Mouse (Mus musculus) activated CD4-positive, CD25-positive, alpha-beta regulatory T cell, adult 4 months (primary cell): ENCODE results near the gene Nploc4. TPM values are rescaled to one million over a fixed set of nuclear protein-coding genes. Genes with fewer than 3 reads are reported as not detected.

ENCODE experiments used
- polyA plus RNA-seq, 2 experiments: library from polyadenylated mRNA; unstranded; fragments of 100-300 nt; shearing (Covaris generic); gene quantifications; one replicate each; pipeline ENCODE4 v1.2.1; 2017

Nploc4 gene
- polyA plus RNA-seq, 2 experiments from 2014 or later, result 9.1 to 9.7 TPM

Other genes starting within 250 kb of the Nploc4 start
- not detected for gene Bahcc1, start 204.8 kb downstream of the Nploc4 start, polyA plus RNA-seq
- gene Actg1, start 89.2 kb downstream of the Nploc4 start, polyA plus RNA-seq, result 1,000 to 10,000 TPM; 2,904 to 3,852 TPM
- gene Fscn2, start 76.2 kb downstream of the Nploc4 start, polyA plus RNA-seq, result 1 to 10 TPM in 1 of 2 experiments, under 1 TPM in 1; 0.47 to 1.1 TPM
- gene Faap100, start 58.9 kb downstream of the Nploc4 start, polyA plus RNA-seq, result 10 to 100 TPM; 12.2 to 18.7 TPM
- gene Tspan10, start 4.9 kb upstream of the Nploc4 start, polyA plus RNA-seq, result not detected
- under 1 TPM in 1 of 2 experiments, not detected in 1; 0.38 TPM for gene Pde6g, start 15.8 kb upstream of the Nploc4 start, polyA plus RNA-seq
- 1 to 10 TPM; 7.5 to 8.5 TPM for gene Oxld1, start 20.4 kb upstream of the Nploc4 start, polyA plus RNA-seq
- gene Ccdc137, start 20.4 kb upstream of the Nploc4 start, polyA plus RNA-seq, result 10 to 100 TPM; 15.6 to 22.7 TPM
- gene Arl16, start 29.9 kb upstream of the Nploc4 start, polyA plus RNA-seq, result 10 to 100 TPM; 24.4 to 30.8 TPM
- 10 to 100 TPM; 73.5 to 74.7 TPM for gene Mrpl12, start 46.9 kb upstream of the Nploc4 start, polyA plus RNA-seq
- 10 to 100 TPM in 1 of 2 experiments, 1 to 10 TPM in 1; 9.7 to 12.3 TPM for gene Slc25a10, start 54.1 kb upstream of the Nploc4 start, polyA plus RNA-seq
- not detected for gene Gcgr, start 93.0 kb upstream of the Nploc4 start, polyA plus RNA-seq
- gene Mcrip1, start 112.0 kb upstream of the Nploc4 start, polyA plus RNA-seq, result 100 to 1,000 TPM; 121 to 128 TPM
- gene Ppp1r27, start 113.4 kb upstream of the Nploc4 start, polyA plus RNA-seq, result not detected
- gene P4hb, start 135.5 kb upstream of the Nploc4 start, polyA plus RNA-seq, result 100 to 1,000 TPM; 140 to 160 TPM
- 100 to 1,000 TPM; 601 to 860 TPM for gene Arhgdia, start 143.9 kb upstream of the Nploc4 start, polyA plus RNA-seq
- 10 to 100 TPM; 18.9 to 51.6 TPM for gene Alyref, start 160.7 kb upstream of the Nploc4 start, polyA plus RNA-seq
- gene Anapc11, start 160.7 kb upstream of the Nploc4 start, polyA plus RNA-seq, result 100 to 1,000 TPM; 112 to 117 TPM
- not detected for gene Npb, start 170.8 kb upstream of the Nploc4 start, polyA plus RNA-seq
- 100 to 1,000 TPM in 1 of 2 experiments, 10 to 100 TPM in 1; 84.5 to 112 TPM for gene Pcyt2, start 180.2 kb upstream of the Nploc4 start, polyA plus RNA-seq
- gene Sirt7, start 187.5 kb upstream of the Nploc4 start, polyA plus RNA-seq, result 10 to 100 TPM; 50.8 to 61.8 TPM
- 10 to 100 TPM; 10.7 to 14.3 TPM for gene Mafg, start 195.9 kb upstream of the Nploc4 start, polyA plus RNA-seq
- under 1 TPM in 1 of 2 experiments, not detected in 1; 0.48 TPM for gene Pycr1, start 206.1 kb upstream of the Nploc4 start, polyA plus RNA-seq
- gene Myadml2, start 210.4 kb upstream of the Nploc4 start, polyA plus RNA-seq, result not detected
- gene Notum, start 223.5 kb upstream of the Nploc4 start, polyA plus RNA-seq, result not detected
- gene Aspscr1, start 235.3 kb upstream of the Nploc4 start, polyA plus RNA-seq, result 100 to 1,000 TPM in 1 of 2 experiments, 10 to 100 TPM in 1; 78.1 to 110 TPM